Mouse (Mus musculus): ENCODE data around the gene Amy2a1. TPM values are rescaled to one million over a fixed set of nuclear protein-coding genes. Genes with fewer than 3 reads are reported as not detected.

Amy2a1 gene
- not detected for polyA plus RNA-seq (2017; shearing (Covaris generic))

DNA sequence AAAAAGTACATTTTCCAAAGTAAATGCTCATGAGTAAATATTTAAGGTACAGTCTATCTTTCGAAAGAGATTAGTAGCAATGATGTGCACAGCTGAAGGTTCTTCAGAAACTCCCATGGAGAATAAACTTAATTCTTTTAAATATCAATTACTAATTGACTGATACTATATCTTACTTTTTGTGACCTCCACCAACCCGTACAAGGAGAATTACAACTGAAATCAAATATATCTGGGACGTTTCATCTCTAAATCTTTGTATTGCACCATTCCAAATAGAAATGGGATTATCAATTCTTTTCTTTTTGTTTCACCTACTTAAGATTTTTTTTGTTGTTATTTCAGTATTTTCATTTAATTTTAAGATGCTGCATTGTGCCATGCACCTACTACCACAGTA lies at the start of gene Amy2a1:
Gene Amy2a1, minus strand, starts transcription at position 101 of the 400 bp plus-strand sequence.

Other genes with a start within 250 kb of the Amy2a1 start
- gene Amy2a4, start 241.0 kb downstream of the Amy2a1 start, polyA plus RNA-seq (2017; shearing (Covaris generic)) = not detected
- gene Amy2a3, start 208.4 kb downstream of the Amy2a1 start, polyA plus RNA-seq (2017; shearing (Covaris generic)) = not detected
- gene Amy2a2, start 175.8 kb downstream of the Amy2a1 start, polyA plus RNA-seq (2017; shearing (Covaris generic)) = not detected
- gene Amy1, start 74.3 kb upstream of the Amy2a1 start, polyA plus RNA-seq (2017; shearing (Covaris generic)) = under 1 TPM; 0.62 to 0.86 TPM
- 10 to 100 TPM; 43.0 to 45.8 TPM for gene Rnpc3, start 97.7 kb upstream of the Amy2a1 start, polyA plus RNA-seq (2017; shearing (Covaris generic))

Data from activated CD4-positive, CD25-positive, alpha-beta regulatory T cell (primary cell).